Mouse (Mus musculus) gonadal fat pad, adult 2 months (tissue): ENCODE results near the gene Syndig1. TPM values are rescaled to one million over a fixed set of nuclear protein-coding genes. Genes with fewer than 3 reads are reported as not detected.

Experiments
- DNase-seq: peaks from one replicate; pipeline ENCODE4 v3.0.0-alpha.2; 2012; ENCODE audit warnings: low read depth
- polyA plus RNA-seq: library from polyadenylated mRNA; depleted of rRNA; stranded (reverse); fragments of >200 nt; gene quantifications from 2 replicates; pipeline ENCODE4 v1.2.3, GENCODE M21; 2012

The Syndig1 gene
- polyA plus RNA-seq, 1 experiment, result 2.8 TPM

DNA sequence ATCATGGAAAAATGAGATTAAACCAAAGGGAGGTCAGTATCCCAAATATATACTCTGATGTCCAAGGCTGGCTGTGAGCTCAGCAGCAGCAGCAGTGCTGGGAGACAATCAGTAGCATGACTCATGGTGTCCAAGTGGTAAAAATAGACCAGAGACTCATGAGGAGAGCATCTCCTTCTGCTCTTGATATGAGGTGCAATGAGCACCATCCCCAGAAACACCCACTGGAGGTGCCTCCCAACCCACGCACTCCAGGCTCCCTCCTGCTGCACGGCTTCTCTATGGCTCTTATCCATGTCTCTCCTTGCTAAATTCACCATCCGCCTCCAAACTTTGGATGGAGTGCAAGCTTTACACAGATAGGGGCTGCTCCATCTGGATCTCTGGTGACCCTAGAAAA, 44.3 kb downstream of the Syndig1 start:
- DNase-seq, result no peak

DNA sequence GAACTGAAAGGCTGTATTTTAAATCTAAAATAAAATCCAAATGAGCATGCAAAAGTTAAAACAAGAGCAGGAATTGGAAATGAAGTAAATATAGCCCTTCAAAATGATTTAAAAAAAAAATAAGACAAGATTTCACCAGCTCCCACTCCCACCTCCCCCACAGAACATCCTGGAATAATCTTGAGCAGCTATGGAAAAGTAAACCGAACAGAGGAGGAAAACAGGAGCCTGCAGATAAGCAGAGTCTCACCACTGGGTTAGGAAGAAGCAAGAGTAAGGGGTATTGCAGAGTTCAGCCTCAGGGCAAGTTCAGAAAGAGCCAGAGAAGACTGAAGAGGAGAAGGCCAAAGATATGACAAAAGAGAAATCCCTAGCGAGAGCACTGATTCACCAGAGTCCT, 48.9 kb downstream of the Syndig1 start:
- DNase-seq, result no peak

DNA sequence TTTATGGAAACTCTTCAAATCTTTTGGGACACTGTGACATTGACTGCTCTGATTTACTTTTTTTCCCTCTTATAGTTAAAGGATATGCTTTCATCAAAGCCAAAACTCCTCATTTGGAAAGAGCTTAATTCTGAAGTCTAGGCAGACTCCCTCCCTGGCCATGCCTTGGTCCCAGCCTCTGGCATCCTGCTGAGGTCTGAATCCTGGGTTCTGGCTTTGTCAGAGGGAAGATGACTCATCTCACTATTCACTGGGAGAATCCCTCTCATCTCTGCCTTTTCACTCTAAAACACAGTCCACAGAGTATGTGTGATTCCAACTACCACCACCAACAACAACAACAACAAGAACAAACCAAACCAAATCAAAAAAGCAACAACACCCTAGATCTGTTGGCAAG, 58.6 kb downstream of the Syndig1 start:
- no peak for DNase-seq

DNA sequence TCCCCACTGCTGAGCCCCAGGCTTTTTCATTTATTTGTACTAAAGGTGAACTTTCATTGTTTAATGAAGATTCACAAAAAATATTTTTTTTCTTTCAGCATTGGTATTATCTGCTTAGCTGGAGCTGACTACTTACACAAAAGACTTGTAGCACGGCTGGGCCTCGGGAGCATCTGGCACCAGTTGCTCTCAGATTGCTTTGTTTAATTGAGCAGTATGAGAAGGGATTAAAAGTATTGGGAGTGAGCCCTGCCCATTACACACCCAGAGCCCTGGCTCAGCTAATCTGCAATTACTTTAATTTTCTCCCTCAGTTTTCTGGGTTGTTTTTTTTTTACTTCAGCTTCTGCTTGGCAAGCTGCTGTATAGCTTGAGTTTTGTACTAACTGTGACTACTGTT, 62.6 kb downstream of the Syndig1 start:
- DNase-seq, result no peak

DNA sequence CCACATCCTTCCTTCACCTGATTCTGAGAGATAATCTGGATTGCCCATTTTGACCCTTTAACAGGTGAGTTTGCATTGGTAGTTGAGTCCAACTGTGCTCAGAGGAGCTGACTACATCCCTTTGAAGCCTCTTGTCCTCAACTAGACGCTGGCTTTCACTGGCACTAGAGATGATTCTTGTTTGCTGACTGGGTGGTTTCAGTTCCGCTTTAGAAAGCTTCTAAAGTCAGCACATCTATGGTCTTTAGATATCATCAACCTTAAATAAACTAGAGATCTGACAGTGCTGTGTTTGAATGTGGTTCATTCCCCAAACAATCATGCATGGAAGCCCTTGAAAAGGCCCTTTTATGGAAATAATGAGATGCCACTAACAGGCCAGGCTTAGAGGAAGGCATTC, 67.3 kb downstream of the Syndig1 start:
- DNase-seq, result no peak

DNA sequence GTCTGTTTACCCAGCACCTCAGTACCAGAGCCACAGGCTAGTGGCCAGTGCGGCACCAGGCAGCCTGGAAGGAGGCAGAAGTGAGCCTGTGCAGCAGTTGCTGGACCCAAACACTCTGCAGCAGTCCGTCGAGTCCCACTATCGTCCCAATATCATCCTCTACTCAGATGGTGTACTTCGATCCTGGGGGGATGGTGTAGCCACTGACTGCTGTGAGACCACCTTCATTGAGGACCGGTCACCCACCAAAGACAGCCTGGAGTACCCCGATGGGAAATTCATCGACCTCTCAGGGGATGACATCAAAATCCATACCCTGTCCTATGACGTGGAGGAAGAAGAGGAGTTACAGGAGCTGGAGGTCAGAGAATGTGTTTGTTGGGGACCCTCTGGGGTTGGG, 70.6 kb downstream of the Syndig1 start:
- no peak for DNase-seq

DNA sequence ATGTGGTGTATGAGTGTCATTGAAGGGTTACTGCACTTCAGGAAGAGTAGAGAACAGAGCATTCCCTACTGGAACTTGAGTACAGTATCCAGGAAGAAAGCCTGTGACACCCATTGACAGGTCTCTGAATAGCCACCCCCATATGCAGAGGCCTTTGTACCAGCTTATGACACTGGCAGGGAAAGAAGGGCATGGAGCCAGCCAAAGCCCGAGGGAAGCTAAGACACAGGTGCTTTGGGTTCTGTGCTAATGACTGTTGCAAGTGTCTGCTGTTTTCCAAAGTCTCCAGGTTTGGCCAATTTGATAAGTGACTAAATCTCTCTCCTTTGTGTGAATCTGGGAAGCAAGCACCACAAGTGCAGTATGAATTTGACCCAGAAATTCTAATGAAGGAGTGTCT, 71.6 kb downstream of the Syndig1 start:
- no peak for DNase-seq

DNA sequence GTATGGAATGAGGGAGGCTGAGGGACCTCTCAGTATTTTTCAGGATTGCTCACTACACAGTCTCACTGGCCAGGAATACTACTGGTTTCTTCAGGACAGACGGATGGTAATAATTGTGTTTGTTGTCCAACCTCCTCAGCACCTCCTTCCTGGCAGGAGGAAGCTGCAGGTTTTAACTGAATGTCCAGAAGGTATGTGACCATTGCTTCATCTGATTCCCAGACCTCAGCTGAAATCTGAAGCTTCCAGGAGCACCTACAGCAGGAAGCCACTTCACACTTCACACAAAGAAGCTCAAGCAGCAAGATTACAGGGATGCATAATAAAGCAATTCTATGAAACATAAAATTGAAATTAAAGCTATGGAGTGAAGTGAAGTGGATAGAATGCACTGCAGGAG, 75.4 kb downstream of the Syndig1 start:
- no peak for DNase-seq

DNA sequence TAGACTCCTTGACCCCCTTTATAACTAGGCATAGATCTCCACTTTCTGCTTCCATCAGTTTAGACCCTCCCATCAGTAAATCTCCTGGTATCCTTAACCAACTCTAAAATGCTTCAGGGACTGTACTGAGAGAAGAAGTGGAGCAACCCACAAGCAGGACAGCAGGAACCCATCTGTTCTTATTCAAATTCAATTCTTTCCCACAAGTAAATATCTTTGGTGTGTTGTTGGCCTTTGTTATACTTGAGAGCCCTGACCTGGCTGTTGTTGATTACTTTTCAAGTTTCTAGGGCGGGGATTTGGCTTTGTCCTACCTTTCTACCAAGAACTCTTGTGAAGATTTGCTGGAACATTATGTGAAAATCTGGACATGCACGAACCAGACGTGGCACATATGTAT, 77.7 kb downstream of the Syndig1 start:
- no peak for DNase-seq

DNA sequence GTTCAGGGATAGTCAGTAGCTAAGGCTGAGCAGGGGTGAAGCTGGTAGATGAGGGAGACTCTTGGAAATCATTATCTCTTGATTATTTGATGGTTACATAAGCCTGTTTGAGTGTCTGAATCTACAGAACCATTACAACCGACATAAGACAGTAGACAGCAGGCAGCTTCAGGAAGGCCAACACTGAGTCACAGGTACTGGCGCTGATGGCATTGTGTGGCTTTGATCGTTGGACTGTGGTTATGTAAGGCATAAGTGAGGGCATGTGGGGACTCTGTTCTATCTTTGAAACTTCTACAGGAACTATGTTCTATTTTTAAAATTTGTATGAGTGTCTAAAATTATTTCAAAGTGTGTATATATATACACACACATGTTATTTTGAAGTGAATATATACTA, 88.2 kb downstream of the Syndig1 start:
- no peak for DNase-seq

DNA sequence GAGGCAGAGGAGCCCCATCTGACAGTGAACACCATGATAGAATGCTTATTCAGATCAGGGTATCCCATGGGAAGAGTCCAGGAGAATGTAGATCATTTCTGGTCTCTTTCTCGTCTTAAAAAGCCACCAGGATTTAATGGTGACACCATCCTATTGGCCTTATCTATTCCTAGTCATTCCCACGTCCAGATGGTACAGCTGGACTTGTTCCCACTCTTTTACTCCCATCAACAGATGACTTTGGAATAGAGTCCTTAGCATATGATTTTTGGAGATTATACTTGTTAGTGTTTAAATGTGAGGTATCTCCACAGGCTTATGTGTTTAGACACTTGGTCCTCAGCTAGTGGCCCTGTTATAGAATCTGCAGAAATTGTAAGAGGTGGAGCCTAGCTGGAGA, 94.5 kb downstream of the Syndig1 start:
- DNase-seq, result no peak

DNA sequence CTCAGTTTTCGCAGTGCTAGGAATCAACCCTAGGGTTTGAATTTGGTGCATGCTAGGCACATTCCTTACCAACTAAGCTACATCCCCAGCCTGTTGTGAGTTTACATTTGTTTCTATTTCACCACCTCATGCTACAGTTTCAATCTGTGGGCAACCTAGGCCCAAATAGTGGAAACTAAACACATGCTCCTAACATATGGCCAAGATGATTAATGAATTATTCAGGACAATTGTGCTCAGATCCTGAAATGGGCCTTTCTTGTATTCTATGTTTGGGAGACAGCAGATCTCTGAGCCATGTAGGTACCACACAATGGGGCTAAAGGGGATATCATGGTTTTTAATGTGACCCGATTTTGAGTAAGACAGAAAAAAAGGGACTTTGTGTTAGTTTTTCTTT, 96.9 kb downstream of the Syndig1 start:
- no peak for DNase-seq

DNA sequence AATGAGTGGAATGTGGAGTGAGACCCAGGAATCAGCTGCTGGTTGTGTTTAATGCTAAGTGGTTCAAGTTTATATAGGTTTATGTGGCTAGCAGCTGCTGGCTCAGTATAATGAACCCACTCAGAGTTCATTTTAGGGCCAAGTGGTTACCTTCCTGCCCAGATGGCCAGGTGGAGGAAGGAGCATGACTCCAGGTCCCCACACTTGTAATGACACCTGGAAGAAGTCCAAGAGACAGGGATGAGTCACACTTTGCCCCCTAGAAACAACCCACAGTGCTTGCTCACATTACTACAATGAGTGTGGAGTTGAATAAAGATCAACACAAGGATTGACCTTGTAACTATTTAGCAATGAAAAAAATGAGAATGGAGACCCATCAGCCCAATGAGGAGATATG, 98.0 kb downstream of the Syndig1 start:
- no peak for DNase-seq

DNA sequence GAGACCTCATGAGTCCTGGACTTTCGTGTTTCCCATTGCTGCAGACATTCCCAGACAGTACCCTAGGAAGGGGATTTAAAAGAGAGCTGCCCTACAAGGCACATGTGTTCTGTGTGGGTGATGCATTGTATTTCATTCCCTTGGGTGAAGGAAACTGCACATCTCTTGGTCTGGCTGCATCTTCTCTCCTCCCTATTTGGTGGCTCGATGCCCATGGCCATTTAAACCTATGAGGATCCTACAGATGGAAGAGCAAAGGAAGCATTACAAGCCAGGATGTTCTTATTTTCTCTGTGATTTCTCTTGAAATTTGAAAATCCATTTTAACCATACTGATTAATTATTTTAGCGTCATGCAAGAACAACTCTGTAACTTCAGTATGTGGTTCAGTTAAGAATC, 98.5 kb downstream of the Syndig1 start:
- no peak for DNase-seq

DNA sequence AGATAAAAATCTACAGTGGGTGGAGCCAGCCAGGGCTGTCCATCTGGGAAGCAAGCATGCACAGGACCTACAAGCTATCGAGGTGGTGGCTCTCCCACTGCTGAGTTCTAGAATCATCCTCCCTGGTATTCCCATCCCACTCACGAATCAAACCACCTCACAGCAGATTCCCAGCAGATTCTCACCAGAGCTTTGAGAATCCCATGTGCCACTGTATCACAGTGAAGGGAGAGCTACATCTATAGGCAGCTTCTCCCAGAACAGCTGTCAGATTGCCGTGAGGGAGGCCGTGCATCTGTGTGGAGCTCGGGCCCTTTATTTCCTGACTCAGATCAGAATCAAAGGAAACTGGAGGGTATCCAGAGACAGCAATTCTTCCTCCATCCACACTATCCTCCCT, 101.0 kb downstream of the Syndig1 start:
- DNase-seq, result no peak

DNA sequence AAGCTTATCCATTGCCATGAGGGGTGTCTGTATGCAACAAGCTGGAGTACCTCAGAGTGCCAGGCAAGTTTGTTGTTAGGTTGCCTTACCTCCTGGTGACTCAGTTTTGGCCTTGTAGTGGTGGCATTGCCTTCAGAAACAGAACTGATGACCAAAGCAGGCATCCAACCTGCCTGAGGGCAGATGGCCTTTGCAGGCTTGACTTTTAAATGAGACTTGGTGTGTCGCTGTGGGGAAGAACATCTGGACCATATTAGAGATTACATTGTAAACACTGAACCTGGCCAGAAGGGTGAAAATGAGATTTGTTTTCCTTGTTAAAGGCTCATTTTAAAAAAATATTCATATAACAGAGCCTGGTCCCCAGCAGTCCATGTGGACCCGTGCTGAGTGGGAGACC, 102.1 kb downstream of the Syndig1 start:
- no peak for DNase-seq

DNA sequence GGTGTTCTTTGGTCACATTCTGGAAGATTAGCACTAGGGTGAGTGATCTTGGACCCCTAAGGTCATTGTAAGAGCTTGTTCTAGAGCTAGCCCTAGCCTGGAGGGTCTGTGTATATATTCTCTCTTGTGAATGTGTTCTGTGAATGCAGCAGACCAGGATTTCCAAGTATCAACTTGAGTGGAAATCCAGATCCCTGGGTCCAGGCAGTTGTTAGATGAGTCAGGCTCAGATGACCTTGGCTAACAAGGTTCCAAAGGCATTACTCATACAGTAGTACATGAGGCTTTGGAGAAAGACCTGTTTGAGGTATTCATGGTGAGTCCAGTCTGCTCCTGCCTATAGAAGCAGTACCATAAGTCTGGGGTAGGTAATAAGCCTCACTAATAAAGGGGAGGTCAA, 103.1 kb downstream of the Syndig1 start:
- DNase-seq, result no peak

DNA sequence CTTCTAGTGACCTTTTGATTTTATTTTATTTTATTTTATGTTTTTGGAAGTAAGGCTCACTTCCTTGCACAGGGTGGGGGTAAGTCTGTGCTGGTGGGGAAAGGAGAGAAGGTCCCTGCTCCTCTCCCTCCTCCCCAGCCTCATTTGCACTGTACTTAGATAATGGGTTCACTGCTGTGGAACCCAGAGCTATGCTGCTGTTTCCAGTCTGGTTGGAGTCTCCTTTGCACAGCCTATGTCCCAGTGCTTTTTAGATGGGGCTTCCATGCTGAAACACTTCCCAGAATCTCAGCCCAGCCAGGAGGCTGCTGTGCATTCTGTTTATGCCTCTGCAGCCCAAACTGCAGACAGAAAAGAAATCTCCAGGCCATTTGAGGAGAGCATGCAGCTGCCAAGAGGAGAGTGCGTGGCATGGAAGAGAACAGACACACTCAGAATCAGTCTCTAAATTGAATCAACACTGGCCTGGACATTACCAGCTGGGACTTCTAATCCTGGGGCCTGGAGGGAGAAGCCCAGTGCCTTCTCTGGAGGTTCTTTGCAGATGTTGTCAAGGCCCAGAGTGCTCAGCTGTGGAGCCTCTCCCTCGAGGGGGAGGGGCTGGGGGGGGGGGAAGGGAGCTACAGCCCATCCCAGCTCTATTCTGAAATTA, 104.4 kb downstream of the Syndig1 start:
- no peak for DNase-seq

DNA sequence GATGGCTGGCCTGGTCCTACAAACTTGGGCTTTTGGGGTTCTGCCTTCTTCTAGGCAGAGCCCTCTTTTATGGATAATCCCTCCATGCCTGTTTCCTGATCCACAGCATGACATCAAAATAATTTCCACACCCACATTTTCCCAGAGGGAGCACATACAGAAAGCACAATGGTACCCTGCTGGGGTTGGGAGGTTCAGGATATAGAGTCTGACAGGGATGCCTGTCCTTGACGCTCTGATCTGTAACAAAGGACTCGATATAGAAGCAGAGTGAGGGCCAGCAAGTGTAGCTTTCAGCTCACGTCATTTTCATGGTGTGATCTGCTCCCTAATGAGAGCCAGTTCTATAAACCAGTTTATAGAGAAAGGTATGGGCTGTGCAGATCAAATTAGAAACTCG, 105.1 kb downstream of the Syndig1 start:
- no peak for DNase-seq

DNA sequence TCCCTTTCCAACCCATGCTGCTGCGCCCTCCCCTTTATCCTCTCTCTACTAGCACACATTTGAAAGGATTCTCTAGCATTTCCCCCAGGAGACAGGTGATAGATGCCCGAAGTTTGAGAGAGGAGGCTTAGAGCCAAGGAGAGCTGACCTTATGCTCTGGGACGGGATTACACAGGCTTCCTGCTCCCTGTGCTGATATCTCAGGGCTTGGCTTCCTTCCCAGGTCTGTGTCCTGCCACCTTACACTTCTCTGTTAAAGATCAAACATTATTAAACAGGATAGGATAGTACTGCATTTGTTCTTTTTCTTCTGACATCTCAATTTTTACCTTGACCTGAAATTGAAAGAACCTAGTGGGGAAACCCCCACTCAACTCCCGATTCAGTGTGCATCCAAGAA, 109.8 kb downstream of the Syndig1 start:
- DNase-seq, result no peak

DNA sequence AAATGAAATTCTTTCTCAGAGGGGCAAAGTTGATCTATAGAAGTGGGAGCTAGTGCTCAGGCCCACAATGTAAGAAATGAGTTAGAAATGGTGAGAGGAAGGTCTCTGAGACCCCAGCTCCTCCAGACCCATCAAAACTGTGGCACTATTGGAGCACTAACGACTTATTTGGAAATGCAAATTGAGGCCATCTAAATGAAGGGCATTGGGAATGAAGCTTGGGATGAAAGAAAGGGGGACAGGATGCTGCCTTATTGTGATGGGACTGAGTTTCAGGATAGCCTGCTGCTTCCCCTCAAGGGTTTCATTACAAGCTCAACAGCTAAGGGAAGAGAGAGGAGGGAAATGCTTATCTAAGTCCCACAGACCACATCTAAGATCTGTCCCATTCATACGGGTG, 110.6 kb downstream of the Syndig1 start:
- no peak for DNase-seq

DNA sequence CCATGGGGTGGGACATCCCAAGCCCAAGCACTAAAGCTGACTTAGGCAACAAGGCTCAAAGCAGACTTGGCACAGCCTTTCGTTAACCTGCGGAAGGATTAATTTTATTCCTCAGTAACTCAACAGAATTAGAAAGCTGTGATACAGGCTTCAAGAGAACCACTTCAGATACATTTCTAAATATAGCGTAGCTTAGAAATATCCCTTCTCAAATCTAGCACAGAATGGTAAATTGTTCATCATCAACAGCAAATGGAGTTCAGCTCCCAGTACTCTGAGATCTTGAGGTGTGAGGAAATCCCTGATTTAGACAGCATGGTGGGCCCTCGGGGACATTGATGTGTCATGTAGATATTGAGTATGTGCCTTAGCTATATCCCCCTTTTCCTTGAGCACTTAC, 121.6 kb downstream of the Syndig1 start:
- DNase-seq, result no peak

DNA sequence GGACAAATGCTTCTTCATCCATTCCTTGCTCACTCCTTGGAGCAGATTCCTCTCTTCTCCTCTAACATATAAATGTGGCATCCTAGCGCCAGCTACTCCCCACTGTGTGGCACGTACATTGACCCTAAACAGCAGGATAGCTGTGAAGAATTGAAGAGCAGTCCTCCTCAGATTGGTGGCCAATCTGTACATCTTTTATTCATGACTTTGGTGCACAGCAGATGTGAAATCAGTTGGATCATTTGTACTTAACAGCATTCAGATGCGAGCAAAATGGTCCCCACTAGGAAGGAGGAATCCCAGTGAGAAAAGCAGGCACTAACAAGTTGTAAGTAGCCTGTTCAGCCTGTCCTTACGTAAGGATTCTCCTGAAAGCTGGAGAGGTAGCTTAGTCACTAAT, 142.0 kb downstream of the Syndig1 start:
- DNase-seq, result no peak

DNA sequence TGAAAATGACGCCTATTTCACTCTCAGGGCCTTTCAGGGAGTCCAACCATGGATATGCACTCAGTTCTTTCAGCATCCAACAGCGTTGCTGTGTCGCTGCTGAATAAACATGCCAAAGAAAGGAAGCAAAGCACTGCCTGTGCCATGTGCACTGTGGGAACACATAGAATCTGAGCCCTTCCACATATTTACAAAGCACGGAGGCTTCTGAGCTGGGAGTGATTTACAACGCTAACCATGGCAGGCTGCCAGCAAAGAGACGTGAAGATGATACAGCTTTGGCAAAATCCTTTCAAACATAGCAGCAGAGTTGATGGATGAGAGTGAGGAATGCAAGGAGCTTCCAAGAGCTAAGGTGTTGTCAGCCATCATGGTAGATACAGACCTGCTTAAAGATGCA, 144.6 kb downstream of the Syndig1 start:
- DNase-seq, result no peak

DNA sequence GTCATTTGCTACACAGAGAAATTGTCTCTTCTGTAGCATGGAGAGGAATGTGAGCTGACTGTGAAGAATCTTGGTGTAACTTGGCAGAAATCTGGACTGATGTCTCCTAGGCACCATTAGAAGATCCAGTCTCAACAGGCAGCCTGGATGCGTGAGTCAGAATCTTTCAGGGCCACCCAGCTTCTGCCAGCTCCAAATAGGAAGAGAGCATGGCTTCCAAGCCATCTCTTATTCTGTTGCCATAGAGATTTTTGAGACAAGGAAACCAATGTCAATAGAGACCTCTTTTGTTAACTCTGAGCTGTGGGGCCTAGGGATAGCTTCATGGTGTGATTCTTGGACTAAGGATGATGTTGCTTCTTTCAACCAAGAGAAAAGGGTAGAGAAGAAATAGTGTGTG, 151.4 kb downstream of the Syndig1 start:
- no peak for DNase-seq
